Mouse (Mus musculus) hindbrain, embryonic 15.5 days (tissue): Measurements from ENCODE around the gene Zfp106. TPM values are rescaled to one million over a fixed set of nuclear protein-coding genes. Genes with fewer than 3 reads are reported as not detected.

Experiments used
- ATAC-seq: fragments of 200-750 bp; cut with Nextera tagmentation; 2 replicates; pipeline ENCODE4 v1.8.0; 2017; ENCODE audit warnings: low read depth, moderate number of reproducible peaks, moderate TSS enrichment; ENCODE audit not compliant: low FRiP score
- H3K27ac ChIP-seq: fragments of 300-500 bp; sonication (generic); replicated peaks from 2 replicates; pipeline ENCODE4 v1.5.1; 2015; ENCODE audit warnings: mild to moderate bottlenecking, inconsistent platforms
- H3K27me3 ChIP-seq: fragments of 300-500 bp; sonication (generic); 2 replicates; pipeline ENCODE4 v1.6.1; 2015; ENCODE audit warnings: control low read depth, inconsistent platforms
- H3K36me3 ChIP-seq: fragments of 300-500 bp; sonication (generic); 2 replicates; pipeline ENCODE4 v1.6.1; 2015; ENCODE audit warnings: control low read depth, inconsistent platforms
- H3K4me1 ChIP-seq: fragments of 300-500 bp; sonication (generic); replicated peaks from 2 replicates; pipeline ENCODE4 v1.6.1; 2015; ENCODE audit warnings: control low read depth, inconsistent platforms
- H3K4me2 ChIP-seq: fragments of 300-500 bp; sonication (generic); 2 replicates; pipeline ENCODE4 v1.6.1; 2015; ENCODE audit warnings: moderate library complexity, mild to moderate bottlenecking, inconsistent platforms
- H3K4me3 ChIP-seq: fragments of 300-500 bp; sonication (generic); 2 replicates; pipeline ENCODE4 v1.5.1; 2015; ENCODE audit warnings: mild to moderate bottlenecking, inconsistent platforms
- H3K9ac ChIP-seq: fragments of 300-500 bp; sonication (generic); 2 replicates; pipeline ENCODE4 v1.6.1; 2015; ENCODE audit warnings: inconsistent platforms
- H3K9me3 ChIP-seq: fragments of 300-500 bp; sonication (generic); 2 replicates; pipeline ENCODE4 v1.6.1; 2016; ENCODE audit warnings: control low read depth, inconsistent platforms
- WGBS: fragments of 180-500 bp; shearing (Covaris S2); methylation state at CpG from one replicate; pipeline ENCODE4 v1.1.7; 2015; 5-methylcytosine and 5-hydroxymethylcytosine counted together
- polyA plus RNA-seq: library from polyadenylated mRNA; unstranded; fragments of >200 nt; fragmentation: Nextera tagmentation; extraction: Ambion mirVana; gene quantifications from 2 replicates; pipeline ENCODE4 v1.2.1, GENCODE M21; 2015

Zfp106 gene
- polyA plus RNA-seq, 1 experiment from 2014 or later = 39.3 TPM

GRCm38 (mm10) chr2:120496511-120496910, 67.1 kb downstream of the Zfp106 start:
- no peak overlapping the region for H3K4me2 ChIP-seq
- H3K4me1 ChIP-seq = no peaks in the 10 kb centered on the region
- whole genome bisulfite sequencing = 71% methylated on average over 3 of the region's 3 CpGs
- H3K27ac ChIP-seq = no peak overlapping the region
- no peaks in the 10 kb centered on the region for H3K36me3 ChIP-seq
- H3K4me3 ChIP-seq = no peak overlapping the region
- no peak for ATAC-seq
- H3K27me3 ChIP-seq = no peaks in the 10 kb centered on the region
- no peak overlapping the region for H3K9ac ChIP-seq
- no peaks in the 10 kb centered on the region for H3K9me3 ChIP-seq

GRCm38 (mm10) chr2:120493254-120493653, 70.4 kb downstream of the Zfp106 start:
- Histone ChIP-seq H3K36me3 (no peaks in the 10 kb centered on the region), H3K27ac (no peak overlapping the region), H3K4me1 (no peaks in the 10 kb centered on the region), H3K27me3 (no peaks in the 10 kb centered on the region), H3K9me3 (no peaks in the 10 kb centered on the region), H3K9ac (no peak overlapping the region), H3K4me3 (no peak overlapping the region), H3K4me2 (no peak overlapping the region)
- WGBS = 68% methylated on average over 4 of the region's 4 CpGs
- no peak for ATAC-seq

GRCm38 (mm10) chr2:120484241-120484640, 79.4 kb downstream of the Zfp106 start:
- H3K9me3 ChIP-seq = no peaks in the 10 kb centered on the region
- ATAC-seq = no peak
- H3K4me1 ChIP-seq = no peaks in the 10 kb centered on the region
- no peaks in the 10 kb centered on the region for H3K27me3 ChIP-seq
- no peaks in the 10 kb centered on the region for H3K36me3 ChIP-seq
- no peak overlapping the region for H3K4me2 ChIP-seq
- WGBS = 79% methylated on average over 3 of the region's 3 CpGs
- no peak overlapping the region for H3K27ac ChIP-seq
- no peak overlapping the region for H3K9ac ChIP-seq
- no peak overlapping the region for H3K4me3 ChIP-seq

GRCm38 (mm10) chr2:120482506-120483389, 80.9 kb downstream of the Zfp106 start:
- Histone ChIP-seq H3K9me3 (no peaks in the 10 kb centered on the region), H3K27me3 (no peaks in the 10 kb centered on the region), H3K36me3 (no peaks in the 10 kb centered on the region), H3K4me2 (no peak overlapping the region), H3K4me1 (no peaks in the 10 kb centered on the region), H3K27ac (no peak overlapping the region), H3K9ac (no peak overlapping the region), H3K4me3 (no peak overlapping the region)
- no peak for ATAC-seq
- WGBS = 80% methylated on average over 8 of the region's 8 CpGs

GRCm38 (mm10) chr2:120481921-120482320, 81.7 kb downstream of the Zfp106 start:
- H3K36me3 ChIP-seq = no peaks in the 10 kb centered on the region
- H3K4me2 ChIP-seq = no peak overlapping the region
- no peaks in the 10 kb centered on the region for H3K4me1 ChIP-seq
- H3K27me3 ChIP-seq = no peaks in the 10 kb centered on the region
- H3K9me3 ChIP-seq = no peaks in the 10 kb centered on the region
- 85% methylated on average over 8 of the region's 8 CpGs for WGBS
- no peak overlapping the region for H3K4me3 ChIP-seq
- H3K27ac ChIP-seq = no peak overlapping the region
- ATAC-seq = no peak
- no peak overlapping the region for H3K9ac ChIP-seq

- no peak for ATAC-seq
- 61% methylated on average over 3 of the region's 3 CpGs for WGBS
- Histone ChIP-seq H3K4me2 (no peak overlapping the region), H3K4me1 (no peaks in the 10 kb centered on the region), H3K9me3 (no peaks in the 10 kb centered on the region), H3K9ac (no peak overlapping the region), H3K27ac (no peak overlapping the region), H3K4me3 (no peak overlapping the region), H3K27me3 (no peaks in the 10 kb centered on the region), H3K36me3 (no peaks in the 10 kb centered on the region)
Measured at GRCm38 (mm10) chr2:120478600-120478999, 85.0 kb downstream of the Zfp106 start.

GRCm38 (mm10) chr2:120476277-120477087, 87.2 kb downstream of the Zfp106 start:
- H3K4me1 ChIP-seq = no peaks in the 10 kb centered on the region
- H3K36me3 ChIP-seq = no peaks in the 10 kb centered on the region
- no peak overlapping the region for H3K9ac ChIP-seq
- H3K4me2 ChIP-seq = no peak overlapping the region
- no peak overlapping the region for H3K27ac ChIP-seq
- no peaks in the 10 kb centered on the region for H3K27me3 ChIP-seq
- 64% methylated on average over 13 of the region's 13 CpGs for WGBS
- H3K4me3 ChIP-seq = no peak overlapping the region
- no peak for ATAC-seq
- H3K9me3 ChIP-seq = no peaks in the 10 kb centered on the region

- no peak for ATAC-seq
- no peak overlapping the region for H3K4me2 ChIP-seq
Measured at GRCm38 (mm10) chr2:120470856-120471255, 92.8 kb downstream of the Zfp106 start.

GRCm38 (mm10) chr2:120469715-120470114, 93.9 kb downstream of the Zfp106 start:
- Histone ChIP-seq H3K4me3 (no peak overlapping the region), H3K27me3 (no peaks in the 10 kb centered on the region), H3K9ac (no peak overlapping the region), H3K9me3 (no peaks in the 10 kb centered on the region), H3K4me2 (no peak overlapping the region), H3K27ac (no peak overlapping the region), H3K36me3 (no peaks in the 10 kb centered on the region), H3K4me1 (no peaks in the 10 kb centered on the region)
- WGBS = 94% methylated on average over 10 of the region's 10 CpGs
- no peak for ATAC-seq

More at GRCm38 (mm10) chr2:120470856-120471255, 92.8 kb downstream of the Zfp106 start:
- H3K36me3 ChIP-seq = no peaks in the 10 kb centered on the region
- H3K9ac ChIP-seq = no peak overlapping the region
- H3K9me3 ChIP-seq = no peaks in the 10 kb centered on the region
- H3K27me3 ChIP-seq = no peaks in the 10 kb centered on the region
- H3K4me3 ChIP-seq = no peak overlapping the region
- 65% methylated on average over 4 of the region's 4 CpGs for WGBS
- no peaks in the 10 kb centered on the region for H3K4me1 ChIP-seq
- H3K27ac ChIP-seq = no peak overlapping the region

- ATAC-seq = no peak
- no peaks in the 10 kb centered on the region for H3K4me1 ChIP-seq
- WGBS = 92% methylated on average over 3 of the region's 3 CpGs
Measured at GRCm38 (mm10) chr2:120469220-120469619, 94.4 kb downstream of the Zfp106 start.

GRCm38 (mm10) chr2:120468011-120468410, 95.6 kb downstream of the Zfp106 start:
- no peak overlapping the region for H3K27ac ChIP-seq
- no peaks in the 10 kb centered on the region for H3K27me3 ChIP-seq
- no peaks in the 10 kb centered on the region for H3K4me1 ChIP-seq
- H3K4me2 ChIP-seq = no peak overlapping the region
- H3K9ac ChIP-seq = no peak overlapping the region
- H3K4me3 ChIP-seq = no peak overlapping the region
- no peaks in the 10 kb centered on the region for H3K9me3 ChIP-seq
- H3K36me3 ChIP-seq = no peaks in the 10 kb centered on the region
- ATAC-seq = no peak

More at GRCm38 (mm10) chr2:120469220-120469619, 94.4 kb downstream of the Zfp106 start:
- Histone ChIP-seq H3K9ac (no peak overlapping the region), H3K4me3 (no peak overlapping the region), H3K36me3 (no peaks in the 10 kb centered on the region), H3K27ac (no peak overlapping the region), H3K4me2 (no peak overlapping the region), H3K9me3 (no peaks in the 10 kb centered on the region), H3K27me3 (no peaks in the 10 kb centered on the region)

GRCm38 (mm10) chr2:120465397-120465785, 98.3 kb downstream of the Zfp106 start:
- Histone ChIP-seq H3K4me3 (no peak overlapping the region), H3K36me3 (no peaks in the 10 kb centered on the region), H3K4me2 (no peak overlapping the region), H3K9me3 (no peaks in the 10 kb centered on the region), H3K9ac (no peak overlapping the region), H3K4me1 (no peaks in the 10 kb centered on the region), H3K27ac (no peak overlapping the region), H3K27me3 (no peaks in the 10 kb centered on the region)
- ATAC-seq = no peak
- WGBS = 87% methylated on average over 5 of the region's 5 CpGs
